Mouse (Mus musculus) CH12.LX (cell line): Measurements from ENCODE around the gene Hecw2. TPM values are rescaled to one million over a fixed set of nuclear protein-coding genes. Genes with fewer than 3 reads are reported as not detected.

Source experiments
- DNase-seq: peaks from one replicate; pipeline ENCODE4 v3.0.0-alpha.2; 2013; ENCODE audit errors: extremely low read depth
- H3K27ac ChIP-seq: 2 replicates; pipeline ENCODE4 v1.5.1; 2012; ENCODE audit warnings: low read depth, mild to moderate bottlenecking, control low read depth, moderate library complexity; ENCODE audit not compliant: insufficient read depth
- H3K27me3 ChIP-seq: replicated peaks from 2 replicates; pipeline ENCODE3; 2012; ENCODE audit warnings: inconsistent platforms
- H3K36me3 ChIP-seq, 2 experiments: replicated peaks in 1 of 2; 2 replicates each; pipeline versions ENCODE3 to v1.6.1; 2012; ENCODE audit warnings: inconsistent platforms in 1 of 2, low read length in 1 of 2, mild to moderate bottlenecking in 1 of 2, mixed read lengths in 1 of 2, moderate library complexity in 1 of 2; ENCODE audit not compliant: control insufficient read depth in 1 of 2, insufficient read depth in 1 of 2
- H3K4me1 ChIP-seq, 2 experiments: 2 replicates each; pipeline ENCODE4 v1.6.1; 2012; ENCODE audit warnings: inconsistent platforms in 1 of 2, moderate library complexity in 1 of 2; ENCODE audit not compliant: insufficient read depth in 2 of 2, control insufficient read depth in 1 of 2
- H3K4me2 ChIP-seq: 2 replicates; pipeline ENCODE4 v1.6.1; 2012; ENCODE audit warnings: low read depth, mild to moderate bottlenecking, control low read depth; ENCODE audit not compliant: poor library complexity, insufficient read depth, severe bottlenecking
- H3K4me3 ChIP-seq, 3 experiments: fragments of 150-350 bp in 1 of 3; sonication (generic) in 1 of 3; replicated peaks in 1 of 3; 2 replicates each; pipeline versions ENCODE3 to v1.5.1; 2011 to 2012; ENCODE audit warnings: low read depth in 2 of 3, low read length in 2 of 3, mild to moderate bottlenecking in 2 of 3, moderate library complexity in 2 of 3, control low read depth in 1 of 3, improper control_type of control experiment in 1 of 3, inconsistent platforms in 1 of 3, mixed read lengths in 1 of 3; ENCODE audit not compliant: poor library complexity in 1 of 3
- H3K79me2 ChIP-seq: replicated peaks from 2 replicates; pipeline ENCODE4 v1.6.1; 2012; ENCODE audit warnings: mild to moderate bottlenecking, moderate library complexity; ENCODE audit not compliant: control insufficient read depth, poor library complexity, insufficient read depth, severe bottlenecking; ENCODE audit errors: extremely low read depth
- H3K9ac ChIP-seq: 2 replicates; pipeline ENCODE4 v1.6.1; 2012; ENCODE audit warnings: low read depth, mild to moderate bottlenecking, control low read depth, moderate library complexity; ENCODE audit not compliant: insufficient read depth
- H3K9me3 ChIP-seq: replicated peaks from 2 replicates; pipeline ENCODE3; 2012; ENCODE audit warnings: low read length, inconsistent platforms, mixed read lengths
- CHD1 ChIP-seq: IDR thresholded peaks from 2 replicates; pipeline ENCODE4 v1.6.1; 2012; ENCODE audit warnings: low read depth, low read length, improper control_type of control experiment, inconsistent platforms
- CTCF ChIP-seq, 2 experiments: IDR thresholded peaks in 1 of 2; conservative IDR thresholded peaks in 1 of 2; 2 replicates each; pipeline ENCODE4 v1.5.1; 2011 to 2012; ENCODE audit warnings: low read depth in 2 of 2, low read length in 2 of 2, improper control_type of control experiment in 1 of 2, inconsistent platforms in 1 of 2, mild to moderate bottlenecking in 1 of 2, moderate library complexity in 1 of 2
- E2F4 ChIP-seq: IDR thresholded peaks from 2 replicates; pipeline ENCODE4 v1.6.1; 2011; ENCODE audit warnings: low read depth, low read length, improper control_type of control experiment; ENCODE audit not compliant: insufficient replicate concordance
- ELF1 ChIP-seq: IDR thresholded peaks from 2 replicates; pipeline ENCODE4 v1.6.1; 2014; ENCODE audit warnings: low read depth, mild to moderate bottlenecking, inconsistent platforms, low read length, improper control_type of control experiment
- ETS1 ChIP-seq: conservative IDR thresholded peaks from 2 replicates; pipeline ENCODE4 v1.6.1; 2012; ENCODE audit warnings: low read depth, mild to moderate bottlenecking, inconsistent platforms, low read length, improper control_type of control experiment, moderate library complexity
- GABPA ChIP-seq: IDR thresholded peaks from 2 replicates; pipeline ENCODE4 v1.6.1; 2012; ENCODE audit warnings: low read depth, low read length, improper control_type of control experiment, inconsistent platforms; ENCODE audit not compliant: insufficient replicate concordance
- HCFC1 ChIP-seq: IDR thresholded peaks from 2 replicates; pipeline ENCODE4 v1.6.1; 2012; ENCODE audit warnings: low read depth, mild to moderate bottlenecking, inconsistent platforms, low read length, improper control_type of control experiment
- JUN ChIP-seq: IDR thresholded peaks from 2 replicates; pipeline ENCODE4 v1.6.1; 2011; ENCODE audit warnings: low read depth, mild to moderate bottlenecking, low read length, improper control_type of control experiment, moderate library complexity; ENCODE audit not compliant: insufficient read depth
- JUND ChIP-seq: conservative IDR thresholded peaks from 2 replicates; pipeline ENCODE4 v1.6.1; 2011; ENCODE audit warnings: low read depth, low read length, improper control_type of control experiment
- KAT2A ChIP-seq: IDR thresholded peaks from 2 replicates; pipeline ENCODE4 v1.6.1; 2012; ENCODE audit warnings: low read length, improper control_type of control experiment, inconsistent platforms; ENCODE audit not compliant: insufficient replicate concordance
- MAFK ChIP-seq: IDR thresholded peaks from 2 replicates; pipeline ENCODE4 v1.6.1; 2011; ENCODE audit warnings: low read length, improper control_type of control experiment; ENCODE audit not compliant: insufficient replicate concordance
- MXI1 ChIP-seq: IDR thresholded peaks from 2 replicates; pipeline ENCODE4 v1.6.1; 2011; ENCODE audit warnings: mild to moderate bottlenecking, low read depth, low read length, improper control_type of control experiment
- MYC ChIP-seq: IDR thresholded peaks from 2 replicates; pipeline ENCODE4 v1.6.1; 2011; ENCODE audit warnings: low read depth, mild to moderate bottlenecking, improper control_type of control experiment, low read length
- NELFE ChIP-seq: IDR thresholded peaks from 2 replicates; pipeline ENCODE4 v1.6.1; 2011; ENCODE audit warnings: low read depth, low read length, improper control_type of control experiment
- PAX5 ChIP-seq: IDR thresholded peaks from 2 replicates; pipeline ENCODE4 v1.6.1; 2012; ENCODE audit warnings: low read length, inconsistent platforms, mixed read lengths
- POLR2AphosphoS2 ChIP-seq: IDR thresholded peaks from 2 replicates; pipeline ENCODE4 v1.6.1; 2011; ENCODE audit warnings: low read depth, low read length, improper control_type of control experiment
- RCOR1 ChIP-seq: conservative IDR thresholded peaks from 2 replicates; pipeline ENCODE4 v1.6.1; 2012; ENCODE audit warnings: low read depth, mild to moderate bottlenecking, inconsistent platforms, low read length, improper control_type of control experiment
- SIN3A ChIP-seq: IDR thresholded peaks from 2 replicates; pipeline ENCODE4 v1.6.1; 2012; ENCODE audit warnings: low read length, improper control_type of control experiment, inconsistent platforms
- TCF12 ChIP-seq: IDR thresholded peaks from 2 replicates; pipeline ENCODE4 v1.6.1; 2014; ENCODE audit warnings: low read depth, mild to moderate bottlenecking, inconsistent platforms, low read length, improper control_type of control experiment
- ZKSCAN1 ChIP-seq: IDR thresholded peaks from 2 replicates; pipeline ENCODE4 v1.6.1; 2012; ENCODE audit warnings: low read depth, inconsistent platforms, low read length, improper control_type of control experiment, borderline replicate concordance
- ZNF384 ChIP-seq: IDR thresholded peaks from 2 replicates; pipeline ENCODE4 v1.6.1; 2012; ENCODE audit warnings: low read depth, low read length, improper control_type of control experiment, inconsistent platforms
- dilution Hi-C: fragments of 300-500 bp; cut with MboI; formaldehyde crosslinking; loops from 2 replicates; pipeline ENCODE4 v1.14.3; 2020; ENCODE audit warnings: low sequenced_read_pairs; ENCODE audit not compliant: extremely low pct_unique_long_range_greater_than_20kb, extremely low pct_ligation_motif_present
- in situ Hi-C: fragments of 300-500 bp; cut with MboI; formaldehyde crosslinking; loops from 3 replicates; pipeline ENCODE4 v1.14.3; 2019; ENCODE audit warnings: low sequenced_read_pairs, low pct_ligation_motif_present, low pct_unique_long_range_greater_than_20kb, mixed read lengths
- polyA plus RNA-seq: library from polyadenylated mRNA; unstranded; fragments of >175 nt; gene quantifications from 2 replicates; pipeline ENCODE4 v1.2.1, GENCODE M21; 2012; ENCODE audit warnings: low read depth; ENCODE audit not compliant: insufficient read length
- total RNA-seq, 2 experiments: library from RNA; depleted of rRNA; stranded (reverse); fragments of 300-350 nt in 1 of 2; fragments of >200 nt in 1 of 2; gene quantifications; 2 replicates each; pipeline ENCODE4 v1.2.3; 2012 to 2014

Hecw2 gene
- total RNA-seq (2012; rRNA removed) (0.29 and 0.59 TPM in 2 replicates), total RNA-seq (2014; rRNA removed) (0.05 and 0.38 TPM in 2 replicates), polyA plus RNA-seq (0.14 and 0.25 TPM in 2 replicates)

- no peak within 1 kb of the TSS for H3K9ac ChIP-seq
Observed at GRCm38 (mm10) chr1:54194954-54195305, at the start of gene Hecw2. TSS of gene Hecw2 (minus strand) at chr1:54195168.

GRCm38 (mm10) chr1:54242722-54243121, 47.8 kb upstream of the Hecw2 start:
- Histone ChIP-seq H3K27me3 (no peaks in the 10 kb centered on the region), H3K36me3 (no peaks in the 10 kb centered on the region), H3K4me2 (no peak overlapping the region), H3K79me2 (no peaks in the 10 kb centered on the region)
- no peak for DNase-seq
- no peak for TF ChIP-seq ELF1
- peak; percentile 52 for TF ChIP-seq ZNF384
- TF ChIP-seq, all 38 proteins: peak for 1
- H3K27ac ChIP-seq = no peak overlapping the region
- H3K9me3 ChIP-seq = no peaks in the 10 kb centered on the region
- H3K4me3 ChIP-seq = no peak overlapping the region
- in situ Hi-C loops (no loop called here), dilution Hi-C loops (no loop called here)
- no peak overlapping the region for H3K9ac ChIP-seq
- no peaks in the 10 kb centered on the region for H3K4me1 ChIP-seq

More at GRCm38 (mm10) chr1:54194954-54195305, at the start of gene Hecw2:
- in situ Hi-C loops = no loop called here
- H3K4me2 ChIP-seq = no peak within 1 kb of the TSS
- TF ChIP-seq POLR2AphosphoS2 (no peak), ZNF384 (no peak), JUN (no peak), CTCF (conservative IDR thresholded peaks at IDR 0.05 in 1 of 2, IDR thresholded peaks at IDR 0.05 in 1 of 2; ENCODE audit: low read depth in 2 of 2, low read length in 2 of 2) (no peak), E2F4 (no peak), MYC (no peak), TCF12 (no peak), RCOR1 (no peak), ETS1 (no peak), NELFE (no peak), JUND (no peak), CHD1 (no peak), ZKSCAN1 (no peak), HCFC1 (no peak), GABPA (no peak), MAFK (no peak), KAT2A (no peak), SIN3A (no peak), PAX5 (no peak), MXI1 (no peak)
- TF ChIP-seq, all 38 proteins: peak for 0
- H3K36me3 ChIP-seq = no peaks in the 10 kb centered on the region
- H3K27ac ChIP-seq = no peak within 1 kb of the TSS
- H3K9me3 ChIP-seq = peaks cover 6% of the 10 kb centered on the region
- H3K4me1 ChIP-seq = no peaks in the 10 kb centered on the region
- no peaks in the 10 kb centered on the region for H3K79me2 ChIP-seq
- H3K27me3 ChIP-seq = no peaks in the 10 kb centered on the region
- H3K4me3 ChIP-seq = no peak within 1 kb of the TSS
- DNase-seq = no peak
- dilution Hi-C loops = no loop called here
